Mouse (Mus musculus): ENCODE results near the gene Otop2. TPM values are rescaled to one million over a fixed set of nuclear protein-coding genes. Genes with fewer than 3 reads are reported as not detected.

The Otop2 gene
- polyA plus RNA-seq, 1 experiment from 2014 or later: not detected

- peak overlapping the region; percentile 64 for H3K9ac ChIP-seq (replicated peaks)
- ATAC-seq: no peak; the same call in 1 of the 2 replicates
- no peaks in the 10 kb centered on the region for H3K36me3 ChIP-seq
- no peaks in the 10 kb centered on the region for H3K9me3 ChIP-seq
- peaks cover 29% of the 10 kb centered on the region; the same call in 1 of the 2 replicates for H3K27me3 ChIP-seq
- H3K27ac ChIP-seq: no peak overlapping the region
- peaks cover 14% of the 10 kb centered on the region for H3K4me1 ChIP-seq (replicated peaks)
- WGBS: 68% methylated on average over 12 of the region's 12 CpGs
- peak overlapping the region; percentile 41 for H3K4me3 ChIP-seq (replicated peaks)
- H3K4me2 ChIP-seq (replicated peaks): peak overlapping the region; percentile 64
Measured at GRCm38 (mm10) chr11:115374695-115375425, 67.9 kb downstream of the Otop2 start.

DNA sequence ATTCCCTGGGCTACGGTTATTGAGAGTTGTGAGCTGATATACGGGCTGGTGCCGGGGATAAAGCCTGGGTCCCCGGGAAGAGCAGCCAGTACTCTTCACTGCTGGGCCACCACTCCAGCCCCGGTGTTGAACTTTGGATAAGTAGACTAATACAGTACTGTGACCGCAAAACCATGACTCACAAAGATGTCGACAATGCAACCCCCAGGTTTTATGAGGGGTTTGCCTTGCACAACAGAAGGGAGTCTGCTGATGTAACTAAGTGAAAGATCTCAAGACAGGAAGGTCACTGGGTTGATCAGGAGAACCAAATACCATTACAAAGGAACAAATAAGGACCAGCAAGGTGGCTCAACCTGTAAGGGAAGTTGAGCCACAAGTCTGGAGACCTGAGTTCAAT is 69.8 kb downstream of the Otop2 start:
- no peak for ATAC-seq
- WGBS: 69% methylated on average over 7 of the region's 7 CpGs
- Histone ChIP-seq H3K9ac (replicated peaks) (no peak overlapping the region), H3K4me3 (replicated peaks) (no peak overlapping the region), H3K27me3 (peaks cover 20% of the 10 kb centered on the region; the same call in 1 of the 2 replicates), H3K36me3 (no peaks in the 10 kb centered on the region), H3K4me2 (replicated peaks) (no peak overlapping the region), H3K9me3 (no peaks in the 10 kb centered on the region), H3K4me1 (replicated peaks) (peaks cover 18% of the 10 kb centered on the region), H3K27ac (no peak overlapping the region)

DNA sequence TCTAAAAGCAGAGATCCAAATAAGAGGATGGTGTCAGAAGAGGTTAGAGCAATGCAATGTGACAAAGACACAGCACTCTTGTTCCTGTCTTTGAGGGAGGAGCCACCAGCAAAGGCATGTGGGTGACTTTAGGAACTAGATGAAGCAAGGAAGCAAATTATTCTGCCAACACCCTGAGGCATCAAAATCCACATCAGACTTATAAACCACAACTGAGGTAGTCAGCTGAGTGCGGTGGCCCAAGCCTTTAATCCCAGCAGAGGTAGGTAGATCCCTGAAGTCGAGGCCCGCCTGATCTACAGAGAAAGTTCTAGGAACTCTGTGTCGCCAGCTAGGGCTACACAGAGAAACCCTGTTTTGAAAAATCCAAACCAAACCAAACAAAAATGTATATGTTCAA is 70.3 kb downstream of the Otop2 start:
- Histone ChIP-seq H3K9ac (replicated peaks) (no peak overlapping the region), H3K4me1 (replicated peaks) (peaks cover 18% of the 10 kb centered on the region), H3K27ac (no peak overlapping the region), H3K9me3 (no peaks in the 10 kb centered on the region), H3K27me3 (peaks cover 20% of the 10 kb centered on the region; the same call in 1 of the 2 replicates), H3K36me3 (no peaks in the 10 kb centered on the region), H3K4me2 (replicated peaks) (no peak overlapping the region), H3K4me3 (replicated peaks) (no peak overlapping the region)
- 91% methylated on average over 4 of the region's 4 CpGs for WGBS
- ATAC-seq: no peak

DNA sequence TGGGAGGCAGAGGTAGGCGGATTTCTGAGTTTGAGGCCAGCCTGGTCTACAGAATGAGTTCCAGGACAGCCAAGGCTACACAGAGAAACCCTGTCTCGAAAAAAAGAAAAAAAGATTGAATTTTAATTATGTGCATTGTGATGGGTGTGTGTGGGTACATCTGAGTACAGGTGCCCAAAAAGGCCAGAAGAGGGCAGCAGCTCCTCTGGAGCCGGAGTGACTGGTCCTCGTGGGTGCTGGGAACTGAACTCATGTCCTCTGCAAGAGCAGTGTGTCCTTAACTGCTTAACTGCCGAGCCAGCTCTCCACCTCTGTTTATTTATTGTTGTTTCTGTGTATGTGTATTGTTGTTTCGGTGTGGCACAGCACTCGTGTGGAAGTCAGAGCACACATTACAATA is 70.9 kb downstream of the Otop2 start:
- H3K4me1 ChIP-seq (replicated peaks): peaks cover 22% of the 10 kb centered on the region
- no peak overlapping the region for H3K4me2 ChIP-seq (replicated peaks)
- no peak for ATAC-seq
- no peak overlapping the region for H3K27ac ChIP-seq
- no peak overlapping the region for H3K4me3 ChIP-seq (replicated peaks)
- WGBS: 86% methylated on average over 7 of the region's 7 CpGs
- no peaks in the 10 kb centered on the region for H3K36me3 ChIP-seq
- H3K27me3 ChIP-seq: peaks cover 20% of the 10 kb centered on the region; the same call in 1 of the 2 replicates
- no peak overlapping the region for H3K9ac ChIP-seq (replicated peaks)
- H3K9me3 ChIP-seq: no peaks in the 10 kb centered on the region

DNA sequence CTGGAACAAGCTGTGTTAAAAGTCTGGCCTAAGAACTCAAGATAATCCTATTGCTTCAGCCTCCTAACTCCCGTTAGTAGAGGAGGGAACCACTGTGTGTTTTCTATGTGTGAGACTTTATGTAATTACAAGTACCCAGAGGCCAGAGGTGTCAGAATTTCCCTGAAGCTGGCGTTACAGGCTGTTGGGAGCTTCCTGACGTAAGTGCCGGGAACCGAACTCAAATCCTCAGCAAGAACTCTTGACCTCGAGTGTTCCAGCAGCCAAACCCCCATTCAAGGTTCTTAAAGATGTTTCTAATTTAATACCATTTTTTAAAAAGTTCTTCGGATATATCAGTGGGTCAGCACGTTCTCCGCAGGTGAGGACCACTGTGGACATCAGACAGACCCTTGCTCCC is 74.3 kb downstream of the Otop2 start:
- ATAC-seq: no peak
- no peaks in the 10 kb centered on the region for H3K36me3 ChIP-seq
- H3K4me1 ChIP-seq (replicated peaks): peaks cover 43% of the 10 kb centered on the region
- H3K4me2 ChIP-seq (replicated peaks): peak overlapping the region; percentile 82
- H3K27ac ChIP-seq: peak overlapping the region; percentile 98; the same call in 1 of the 2 replicates
- 11% methylated on average over 9 of the region's 9 CpGs for WGBS
- no peak overlapping the region for H3K9ac ChIP-seq (replicated peaks)
- H3K27me3 ChIP-seq: 0 out of 2 replicates have a peak, but pooled peaks cover under 1% of the 10 kb centered on the region
- H3K9me3 ChIP-seq: no peaks in the 10 kb centered on the region
- H3K4me3 ChIP-seq (replicated peaks): peak overlapping the region; percentile 87

Other genes starting within 250 kb of the Otop2 start
- not detected in 2 replicates for gene Cd300e, start 245.0 kb upstream of the Otop2 start, polyA plus RNA-seq (2015; fragmentation: Nextera tagmentation; extraction: Ambion mirVana)
- 0.63 and 1.3 TPM in 2 replicates for gene Rab37, start 215.7 kb upstream of the Otop2 start, polyA plus RNA-seq (2015; fragmentation: Nextera tagmentation; extraction: Ambion mirVana)
- gene Cd300lf, start 173.2 kb upstream of the Otop2 start, polyA plus RNA-seq (2015; fragmentation: Nextera tagmentation; extraction: Ambion mirVana): 0.28 TPM in 1 of 2 replicates, not detected in the other
- 30.4 and 34.3 TPM in 2 replicates for gene Slc9a3r1, start 143.8 kb upstream of the Otop2 start, polyA plus RNA-seq (2015; fragmentation: Nextera tagmentation; extraction: Ambion mirVana)
- 10.3 and 10.7 TPM in 2 replicates for gene Tmem104, start 119.7 kb upstream of the Otop2 start, polyA plus RNA-seq (2015; fragmentation: Nextera tagmentation; extraction: Ambion mirVana)
- 20.9 and 23.7 TPM in 2 replicates for gene Nat9, start 119.3 kb upstream of the Otop2 start, polyA plus RNA-seq (2015; fragmentation: Nextera tagmentation; extraction: Ambion mirVana)
- gene Grin2c, start 39.9 kb upstream of the Otop2 start, polyA plus RNA-seq (2015; fragmentation: Nextera tagmentation; extraction: Ambion mirVana): 0.06 and 0.12 TPM in 2 replicates
- gene Fdxr, start 30.1 kb upstream of the Otop2 start, polyA plus RNA-seq (2015; fragmentation: Nextera tagmentation; extraction: Ambion mirVana): 19.3 and 24.1 TPM in 2 replicates
- gene Fads6, start 9.5 kb upstream of the Otop2 start, polyA plus RNA-seq (2015; fragmentation: Nextera tagmentation; extraction: Ambion mirVana): 0.41 and 0.43 TPM in 2 replicates
- 0.05 TPM in 1 of 2 replicates, not detected in the other for gene Ush1g, start 14.9 kb downstream of the Otop2 start, polyA plus RNA-seq (2015; fragmentation: Nextera tagmentation; extraction: Ambion mirVana)
- 0.30 and 0.35 TPM in 2 replicates for gene Otop3, start 27.6 kb downstream of the Otop2 start, polyA plus RNA-seq (2015; fragmentation: Nextera tagmentation; extraction: Ambion mirVana)
- gene Hid1, start 60.6 kb downstream of the Otop2 start, polyA plus RNA-seq (2015; fragmentation: Nextera tagmentation; extraction: Ambion mirVana): 47.4 and 48.0 TPM in 2 replicates
- 23.0 and 27.1 TPM in 2 replicates for gene Cdr2l, start 74.8 kb downstream of the Otop2 start, polyA plus RNA-seq (2015; fragmentation: Nextera tagmentation; extraction: Ambion mirVana)
- 226 and 244 TPM in 2 replicates for gene Mrpl58, start 96.6 kb downstream of the Otop2 start, polyA plus RNA-seq (2015; fragmentation: Nextera tagmentation; extraction: Ambion mirVana)
- gene Atp5h, start 112.8 kb downstream of the Otop2 start, polyA plus RNA-seq (2015; fragmentation: Nextera tagmentation; extraction: Ambion mirVana): 948 and 970 TPM in 2 replicates
- 14.6 and 25.3 TPM in 2 replicates for gene Kctd2, start 113.0 kb downstream of the Otop2 start, polyA plus RNA-seq (2015; fragmentation: Nextera tagmentation; extraction: Ambion mirVana)
- not detected in 2 replicates for gene Trim80, start 133.4 kb downstream of the Otop2 start, polyA plus RNA-seq (2015; fragmentation: Nextera tagmentation; extraction: Ambion mirVana)
- gene Slc16a5, start 155.3 kb downstream of the Otop2 start, polyA plus RNA-seq (2015; fragmentation: Nextera tagmentation; extraction: Ambion mirVana): 0.09 and 0.13 TPM in 2 replicates
- 17.4 and 17.8 TPM in 2 replicates for gene Armc7, start 168.5 kb downstream of the Otop2 start, polyA plus RNA-seq (2015; fragmentation: Nextera tagmentation; extraction: Ambion mirVana)
- gene Nt5c, start 184.7 kb downstream of the Otop2 start, polyA plus RNA-seq (2015; fragmentation: Nextera tagmentation; extraction: Ambion mirVana): 90.2 and 96.5 TPM in 2 replicates
- 1,462 and 1,532 TPM in 2 replicates for gene Jpt1, start 207.2 kb downstream of the Otop2 start, polyA plus RNA-seq (2015; fragmentation: Nextera tagmentation; extraction: Ambion mirVana)
- gene Sumo2, start 229.1 kb downstream of the Otop2 start, polyA plus RNA-seq (2015; fragmentation: Nextera tagmentation; extraction: Ambion mirVana): 1,358 and 1,460 TPM in 2 replicates

All from midbrain, embryonic 13.5 days (tissue).